ENCODE assay signal across 20 mouse cellular contexts in the genomic region with DNA sequence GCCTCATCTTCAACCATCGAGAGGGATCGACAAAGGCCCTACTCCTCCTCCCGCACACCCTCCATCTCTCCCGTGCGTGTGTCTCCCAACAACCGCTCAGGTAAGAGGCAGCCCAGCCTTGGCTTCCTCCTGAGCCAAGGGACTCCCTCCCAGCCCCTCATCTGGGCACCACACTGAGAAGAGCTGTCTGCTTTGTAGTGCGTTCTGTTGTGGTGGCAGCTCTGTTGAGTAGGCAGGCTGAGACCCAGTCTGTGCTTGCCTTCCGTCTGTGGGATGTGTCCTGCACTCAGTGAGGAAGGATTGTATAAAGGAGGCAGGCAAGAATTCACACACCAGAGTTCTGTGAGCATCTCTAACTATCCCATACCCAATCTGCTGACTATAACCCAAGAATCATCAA.
DNase-seq lines count a peak whose midpoint lies in the region; ATAC-seq lines count a peak whose summit lies in the region.
"Had no signal": no experiment of that assay in that cellular context is flagged by ENCODE, and none has a peak within 500 bp of the region (broad histone marks: within the 10 kb centered on the region; RNA-seq: fewer than 3 reads in every experiment).

No protein-coding gene starts in this region.

- peaks cover 8% of the 10 kb centered on the region for H3K4me1 ChIP-seq in forebrain, embryonic 16.5 days (replicated peaks; ENCODE audit: control insufficient read depth, insufficient read depth, low read length)
- H3K4me1 ChIP-seq in forebrain, embryonic 10.5 days: no peaks in the 10 kb centered on the region
- H3K4me1 ChIP-seq: heart, embryonic 10.5 days; heart, embryonic 13.5 days; hindbrain, embryonic 12.5 days had no signal

- H3K9ac ChIP-seq in forebrain, embryonic 16.5 days (replicated peaks; ENCODE audit: low read depth, low read length): no peak overlapping the region
- H3K9ac ChIP-seq: heart, embryonic 13.5 days; hindbrain, embryonic 12.5 days; hindbrain, embryonic 15.5 days had no signal

- no peak overlapping the region for H3K4me3 ChIP-seq in forebrain, embryonic 16.5 days (replicated peaks; ENCODE audit: low read length)
- H3K4me3 ChIP-seq in forebrain, embryonic 10.5 days: no peak overlapping the region
- H3K4me3 ChIP-seq: heart, adult 2 months; heart, embryonic 10.5 days; heart, embryonic 13.5 days; hindbrain, embryonic 12.5 days; hindbrain, embryonic 15.5 days had no signal

- 76% methylated on average over 8 of the region's 8 CpGs for WGBS in forebrain, embryonic 16.5 days
- 78% methylated on average over 8 of the region's 8 CpGs for WGBS in forebrain, embryonic 10.5 days

- no peaks in the 10 kb centered on the region for H3K9me3 ChIP-seq in forebrain, embryonic 16.5 days (ENCODE audit: control insufficient read depth, low read length)
- no peaks in the 10 kb centered on the region for H3K9me3 ChIP-seq in forebrain, embryonic 10.5 days
- H3K9me3 ChIP-seq: heart, embryonic 10.5 days; heart, embryonic 13.5 days; hindbrain, embryonic 12.5 days; hindbrain, embryonic 15.5 days had no signal

- H3K36me3 ChIP-seq in forebrain, embryonic 16.5 days (ENCODE audit: control insufficient read depth, insufficient read depth): no peaks in the 10 kb centered on the region
- peaks cover 5% of the 10 kb centered on the region for H3K36me3 ChIP-seq in forebrain, embryonic 10.5 days (replicated peaks)
- H3K36me3 ChIP-seq: heart, embryonic 10.5 days; heart, embryonic 13.5 days; hindbrain, embryonic 12.5 days had no signal

- H3K27me3 ChIP-seq in forebrain, embryonic 16.5 days (replicated peaks; ENCODE audit: control insufficient read depth, insufficient read depth, low read length): no peaks in the 10 kb centered on the region
- H3K27me3 ChIP-seq in forebrain, embryonic 10.5 days (ENCODE audit: poor library complexity, severe bottlenecking): no peaks in the 10 kb centered on the region
- H3K27me3 ChIP-seq: heart, embryonic 13.5 days; hindbrain, embryonic 12.5 days; hindbrain, embryonic 15.5 days had no signal

- intact Hi-C loops in heart, postnatal 14 days (cut with DNase I): no loop called here

- H3K27ac ChIP-seq in forebrain, embryonic 16.5 days (ENCODE audit: low read length): no peak overlapping the region
- H3K27ac ChIP-seq in forebrain, embryonic 10.5 days: no peak overlapping the region
- H3K27ac ChIP-seq: heart, adult 2 months; heart, embryonic 10.5 days; heart, embryonic 13.5 days; hindbrain, embryonic 12.5 days; hindbrain, embryonic 15.5 days had no signal

- H3K4me2 ChIP-seq in forebrain, embryonic 16.5 days (ENCODE audit: low read length): no peak overlapping the region
- H3K4me2 ChIP-seq: heart, embryonic 13.5 days; hindbrain, embryonic 12.5 days; hindbrain, embryonic 15.5 days had no signal

- peak; percentile 20; the same call in 1 of the 2 replicates for ATAC-seq in cerebellum, adult (ENCODE audit: insufficient number of reproducible peaks, low FRiP score, low TSS enrichment)
- ATAC-seq in forebrain, embryonic 16.5 days: peak; percentile 41
- ATAC-seq: activated CD4-positive, CD25-positive, alpha-beta regulatory T cell, adult 4 months; intestine, postnatal 0 days had no signal

- DNase-seq in cerebellum, adult 11 months: no peak
- no peak for DNase-seq in forebrain, embryonic 10.5 days (ENCODE audit: extremely low spot score, low spot score)
- peak; percentile 51 for DNase-seq in heart, adult 11 months
- DNase-seq in heart, postnatal 14 days: no peak
- DNase-seq: adrenal gland, adult 8-10 months; adrenal gland, postnatal 25 days; cerebellum, adult 2 months; cerebellum, adult 9-11 months; cerebellum, postnatal 25 days; gastrocnemius, postnatal 25 days; heart, adult 2 months; kidney, adult 2 months had no signal
